Mouse (Mus musculus) brown adipose tissue, adult 24 weeks (tissue): Measurements from ENCODE around the gene Tsfm. TPM values are rescaled to one million over a fixed set of nuclear protein-coding genes. Genes with fewer than 3 reads are reported as not detected.
A peak's percentile ranks its signal among the peaks of the same experiment; 100 is the strongest.

Experiments
- H3K27ac ChIP-seq: fragments of 200-500 bp; replicated peaks from 2 replicates; pipeline ENCODE4 v1.5.1; 2012; ENCODE audit warnings: low read depth, mild to moderate bottlenecking, low read length
- H3K4me1 ChIP-seq: fragments of 200-500 bp; 2 replicates; pipeline ENCODE4 v1.6.1; 2012; ENCODE audit warnings: low read length, mixed read lengths; ENCODE audit not compliant: control insufficient read depth, insufficient read depth, insufficient read length
- H3K4me3 ChIP-seq: fragments of 200-500 bp; 2 replicates; pipeline ENCODE4 v1.5.1; 2012; ENCODE audit warnings: low read depth, mild to moderate bottlenecking, low read length, moderate library complexity; ENCODE audit not compliant: insufficient read depth
- polyA plus RNA-seq: library from polyadenylated mRNA; stranded (reverse); fragments of >200 nt; gene quantifications from 2 replicates; pipeline ENCODE4 v1.2.4, GENCODE M21; 2012; ENCODE audit not compliant: missing spikeins, insufficient read depth, insufficient read length

Gene Tsfm
- polyA plus RNA-seq, 1 experiment: 67.3 TPM

DNA sequence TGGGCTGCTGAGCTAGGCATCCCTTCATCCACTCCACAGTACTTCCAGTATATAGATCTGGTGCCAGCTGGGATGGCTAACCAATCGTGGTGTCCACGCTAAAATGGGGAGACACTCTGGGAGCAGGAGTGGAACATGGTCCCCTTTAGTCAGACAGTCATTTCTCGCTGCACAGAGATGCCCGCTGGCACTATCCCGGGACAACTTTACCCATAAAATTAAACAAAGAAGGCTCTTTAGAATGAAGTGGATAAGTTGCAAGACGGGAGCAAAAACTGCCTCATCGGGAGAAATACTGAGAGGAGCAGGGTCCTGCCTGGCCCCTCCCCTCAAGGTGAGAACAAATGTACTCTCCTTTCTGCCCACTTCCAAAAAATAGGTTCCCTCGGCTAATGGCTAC is 28.1 kb upstream of the Tsfm start:
- peak overlapping the region; percentile 27 for H3K4me3 ChIP-seq
- no peaks in the 10 kb centered on the region for H3K4me1 ChIP-seq
- no peak overlapping the region for H3K27ac ChIP-seq

DNA sequence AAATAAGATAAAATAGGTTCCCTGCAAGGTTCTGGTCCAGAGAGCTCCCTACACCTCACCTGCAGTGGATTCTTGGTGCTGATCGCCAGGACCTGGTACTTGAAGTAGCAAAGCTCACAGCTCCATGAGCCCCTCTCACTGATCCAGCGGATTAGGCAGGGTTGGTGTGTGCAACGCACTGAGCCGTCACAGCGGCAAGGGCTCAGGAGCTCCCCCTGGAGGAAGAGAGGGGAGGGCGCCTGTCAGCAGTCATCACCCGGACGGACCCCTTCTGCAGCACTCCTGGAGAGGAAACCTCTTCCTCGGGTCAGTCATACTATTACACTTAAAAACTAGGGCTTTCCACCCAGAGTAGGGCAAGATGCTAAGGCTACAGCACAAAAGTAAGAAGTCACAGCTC is 27.5 kb upstream of the Tsfm start:
- no peaks in the 10 kb centered on the region for H3K4me1 ChIP-seq
- H3K4me3 ChIP-seq: peak overlapping the region; percentile 27
- no peak overlapping the region for H3K27ac ChIP-seq

DNA sequence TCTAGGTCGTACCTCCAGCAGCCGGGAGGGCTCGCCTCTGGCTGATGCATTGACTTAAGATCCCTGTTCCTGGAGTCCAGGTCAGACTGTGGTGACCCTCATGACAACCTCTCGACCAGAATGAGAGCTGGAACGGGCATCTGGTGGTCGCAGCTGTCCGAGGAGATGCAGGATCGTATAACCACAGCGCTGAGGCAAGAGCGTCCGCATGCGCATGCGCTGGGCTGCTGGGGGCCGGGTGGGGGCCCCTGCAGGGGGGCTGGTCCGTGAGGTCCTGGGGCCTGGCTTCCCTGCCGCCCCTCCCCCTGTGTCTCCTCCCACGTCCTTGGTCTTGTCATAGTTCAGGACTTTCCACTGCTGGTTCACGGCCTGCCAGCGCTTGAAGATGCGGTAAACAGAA is 25.9 kb upstream of the Tsfm start:
- H3K4me3 ChIP-seq: no peak overlapping the region
- no peaks in the 10 kb centered on the region for H3K4me1 ChIP-seq
- H3K27ac ChIP-seq: no peak overlapping the region

DNA sequence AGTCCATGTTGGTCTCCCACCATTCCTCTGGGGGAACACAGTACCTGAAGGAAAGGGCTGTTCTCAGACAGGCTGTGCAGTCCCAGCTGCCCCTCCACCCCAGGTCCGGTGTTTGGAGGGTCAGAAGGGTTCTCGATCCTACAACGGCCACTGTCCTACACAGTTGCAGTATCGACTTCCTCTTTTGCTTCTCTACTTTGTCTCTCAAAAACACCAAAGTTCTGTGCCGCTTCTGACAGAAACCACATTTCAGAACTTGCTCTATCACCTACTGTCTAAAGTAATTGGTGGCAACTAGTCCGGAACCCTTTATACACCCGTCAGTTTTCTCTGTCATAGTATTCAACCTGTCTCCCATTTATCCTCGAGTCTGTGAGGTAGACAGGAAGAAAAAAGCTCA is 24.8 kb upstream of the Tsfm start:
- H3K27ac ChIP-seq: no peak overlapping the region
- H3K4me1 ChIP-seq: no peaks in the 10 kb centered on the region
- no peak overlapping the region for H3K4me3 ChIP-seq

DNA sequence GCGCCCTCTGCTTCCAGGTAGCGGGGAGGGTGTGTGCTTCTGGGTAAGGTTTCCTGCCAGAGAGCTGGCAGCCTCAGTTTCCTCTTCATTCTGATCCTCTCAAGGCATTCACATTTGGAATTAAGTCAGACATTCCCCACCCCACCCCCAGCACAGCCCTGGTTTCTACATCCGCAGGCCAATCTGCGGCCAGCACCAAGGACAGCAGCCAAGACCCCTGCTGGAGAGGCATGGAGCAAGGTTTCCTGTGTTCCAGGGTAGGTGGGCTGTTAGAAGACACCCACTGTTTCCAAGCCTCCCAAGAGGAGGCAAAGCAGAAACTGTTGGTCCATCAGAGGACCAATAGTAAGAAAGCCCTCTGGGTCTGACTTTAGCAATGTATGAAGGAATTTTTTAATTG is 24.0 kb upstream of the Tsfm start:
- Histone ChIP-seq H3K27ac (no peak overlapping the region), H3K4me3 (no peak overlapping the region), H3K4me1 (no peaks in the 10 kb centered on the region)

DNA sequence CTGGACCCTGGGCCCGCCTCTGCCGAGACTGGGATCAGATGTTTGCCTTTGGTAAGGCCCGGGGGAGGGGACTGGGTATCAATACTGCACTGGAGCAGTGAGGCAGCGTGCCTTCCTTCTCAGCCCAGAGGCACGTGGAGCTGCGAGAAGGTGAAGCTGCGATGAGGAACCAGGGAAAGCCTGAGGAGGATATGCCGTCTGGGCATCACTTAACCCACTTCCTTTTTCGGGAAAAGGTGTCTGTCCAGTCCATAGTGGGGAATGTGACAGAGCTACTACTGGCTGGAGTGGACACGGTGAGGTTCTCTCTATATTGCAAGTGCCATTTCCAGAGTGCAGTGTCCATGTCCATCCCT is 19.5 kb upstream of the Tsfm start:
- Histone ChIP-seq H3K4me1 (peaks cover 6% of the 10 kb centered on the region), H3K27ac (no peak overlapping the region), H3K4me3 (no peak overlapping the region)

DNA sequence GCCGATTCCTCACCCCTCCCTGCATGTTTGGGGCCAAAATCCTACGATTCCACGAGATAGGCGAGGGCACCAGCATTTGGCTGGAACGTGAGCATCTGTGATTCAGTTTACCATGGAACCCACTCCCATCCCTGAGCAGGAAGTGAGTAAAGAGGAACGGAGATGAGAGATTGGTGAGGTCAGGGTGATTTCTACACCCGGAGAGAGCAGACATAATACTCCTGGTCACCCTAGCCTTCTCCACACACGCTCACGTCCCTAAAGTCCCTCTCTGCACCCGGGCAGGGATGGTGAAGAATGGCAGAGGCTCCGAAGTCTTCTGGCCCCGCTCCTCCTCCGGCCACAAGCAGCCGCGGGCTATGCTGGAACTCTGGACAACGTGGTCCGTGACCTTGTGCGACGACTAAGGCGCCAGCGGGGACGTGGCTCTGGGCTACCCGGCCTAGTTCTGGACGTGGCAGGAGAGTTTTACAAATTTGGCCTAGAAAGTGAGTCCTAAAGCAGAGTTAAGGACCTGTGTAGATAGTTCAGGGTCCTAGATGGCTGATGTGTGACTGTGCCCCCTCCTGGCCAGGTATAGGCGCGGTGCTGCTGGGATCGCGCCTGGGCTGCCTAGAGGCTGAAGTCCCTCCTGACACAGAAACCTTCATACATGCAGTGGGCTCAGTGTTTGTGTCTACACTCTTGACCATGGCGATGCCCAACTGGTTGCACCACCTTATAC is 18.9 kb upstream of the Tsfm start:
- Histone ChIP-seq H3K4me1 (peaks cover 6% of the 10 kb centered on the region), H3K4me3 (peak overlapping the region; percentile 39), H3K27ac (no peak overlapping the region)

DNA sequence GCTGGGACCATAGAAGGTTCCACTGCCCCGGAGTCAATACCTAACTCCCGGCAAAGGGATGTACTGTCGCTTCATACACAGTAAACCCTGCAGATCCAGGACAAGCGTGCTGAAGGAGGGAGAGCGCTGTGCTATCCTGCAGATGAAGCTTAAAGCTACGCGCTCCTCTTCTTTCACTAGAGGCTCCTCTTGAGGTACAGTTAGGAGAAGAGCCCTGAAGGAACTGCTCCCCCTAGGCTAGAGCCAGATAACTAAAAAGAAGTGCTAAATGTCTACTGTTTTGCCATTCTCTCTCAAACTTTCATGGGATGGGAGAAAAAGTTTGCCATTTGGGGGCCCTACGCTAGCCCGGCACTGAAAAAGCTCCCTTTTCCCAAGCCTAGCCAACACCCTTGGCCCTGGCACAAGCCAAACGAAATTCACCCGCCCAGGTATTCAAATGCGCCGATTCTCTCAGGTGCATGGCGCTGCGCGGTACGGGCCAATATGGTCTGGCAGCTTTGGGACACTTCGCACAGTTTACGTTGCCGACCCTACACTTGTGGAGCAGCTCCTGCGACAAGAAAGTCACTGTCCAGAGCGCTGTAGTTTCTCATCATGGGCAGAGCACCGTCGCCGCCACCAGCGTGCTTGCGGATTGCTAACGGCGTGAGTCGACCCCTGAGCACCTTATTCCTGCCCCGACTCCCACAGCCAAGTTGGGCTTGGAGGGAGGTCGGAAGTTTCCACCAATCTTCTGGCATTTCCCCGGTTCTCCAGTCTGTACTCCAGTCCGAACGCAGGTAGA is 18.2 kb upstream of the Tsfm start:
- Histone ChIP-seq H3K27ac (no peak overlapping the region), H3K4me3 (peak overlapping the region; percentile 39), H3K4me1 (peaks cover 6% of the 10 kb centered on the region)

DNA sequence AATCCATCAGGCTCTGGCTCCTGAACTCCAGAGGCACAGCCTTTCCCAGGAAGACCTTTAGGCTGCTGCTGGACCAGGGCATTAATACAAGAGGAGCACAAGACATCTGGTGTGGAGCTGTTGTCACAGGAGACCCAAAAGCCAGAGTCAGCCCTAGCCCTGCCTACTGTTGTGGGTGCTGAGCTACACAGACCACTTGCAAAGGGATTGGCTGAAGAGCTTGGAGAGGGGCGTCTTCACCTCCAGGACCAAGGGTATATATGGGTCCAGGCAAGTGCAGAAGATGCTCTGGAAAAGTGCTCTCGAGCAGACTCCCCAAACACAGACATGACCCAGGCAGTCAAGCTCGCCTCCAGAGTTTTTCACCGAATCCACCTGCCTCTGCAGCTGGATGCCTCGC is 17.3 kb upstream of the Tsfm start, which contains the start of gene Cyp27b1:
Cyp27b1 (plus strand) TSS at position 297 of the 400 bp plus-strand sequence.
- Histone ChIP-seq H3K4me3 (peak within 1 kb of the TSS; percentile 39), H3K27ac (no peak within 1 kb of the TSS), H3K4me1 (peaks cover 6% of the 10 kb centered on the region)

DNA sequence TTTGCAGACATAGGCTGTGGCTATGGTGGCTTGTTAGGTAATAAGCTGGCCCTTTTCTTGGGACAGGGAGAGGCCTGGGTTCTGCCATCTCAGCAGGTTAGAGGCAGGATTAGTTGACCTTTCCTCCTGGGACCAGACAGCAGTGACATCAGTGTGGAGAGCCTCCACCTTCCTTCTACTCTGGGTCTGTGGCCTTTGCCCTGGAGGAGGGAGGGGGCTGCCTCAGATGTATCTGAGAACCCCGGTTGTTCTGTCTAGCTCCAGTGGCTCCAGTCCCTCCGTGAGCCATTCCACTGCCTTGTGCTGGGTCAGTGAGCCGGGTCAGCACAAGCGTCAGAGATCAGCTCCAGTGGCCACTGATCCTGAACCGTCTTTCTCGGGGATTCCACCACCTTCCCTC is 12.5 kb upstream of the Tsfm start:
- Histone ChIP-seq H3K4me1 (0 out of 2 replicates have a peak, but pooled peaks cover 3% of the 10 kb centered on the region), H3K27ac (no peak overlapping the region), H3K4me3 (no peak overlapping the region; the same call in 1 of the 2 replicates)

DNA sequence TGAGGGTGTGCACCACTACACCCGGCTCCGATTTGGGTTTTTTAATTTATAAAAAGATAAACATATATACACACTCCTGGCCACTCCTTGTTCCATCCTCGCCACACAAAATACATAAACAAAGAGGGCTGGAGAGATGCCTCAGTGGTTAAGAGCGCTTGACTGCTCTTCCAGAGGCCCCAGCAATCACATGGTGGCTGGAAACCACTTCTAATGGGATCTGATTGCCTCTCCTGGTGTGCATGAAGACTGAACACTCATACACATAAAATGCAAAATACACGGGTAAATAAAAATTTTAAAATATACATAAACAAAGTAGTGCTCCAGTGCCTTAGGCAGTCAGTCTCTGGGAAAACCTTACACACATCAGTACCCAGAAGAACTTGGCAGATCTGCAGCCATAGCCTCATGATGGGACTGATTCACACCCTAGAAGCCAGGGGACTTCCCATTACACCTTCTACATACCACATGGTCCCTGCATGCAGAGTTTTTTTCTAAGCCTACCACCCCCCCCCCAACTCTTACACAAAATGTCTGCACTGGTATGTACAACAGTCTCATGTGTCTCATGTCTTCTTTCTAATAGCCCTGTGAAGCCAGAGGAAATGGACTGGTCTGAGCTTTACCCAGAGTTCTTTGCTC is 12.0 kb upstream of the Tsfm start:
- Histone ChIP-seq H3K27ac (no peak overlapping the region), H3K4me3 (peak overlapping the region; percentile 96)

DNA sequence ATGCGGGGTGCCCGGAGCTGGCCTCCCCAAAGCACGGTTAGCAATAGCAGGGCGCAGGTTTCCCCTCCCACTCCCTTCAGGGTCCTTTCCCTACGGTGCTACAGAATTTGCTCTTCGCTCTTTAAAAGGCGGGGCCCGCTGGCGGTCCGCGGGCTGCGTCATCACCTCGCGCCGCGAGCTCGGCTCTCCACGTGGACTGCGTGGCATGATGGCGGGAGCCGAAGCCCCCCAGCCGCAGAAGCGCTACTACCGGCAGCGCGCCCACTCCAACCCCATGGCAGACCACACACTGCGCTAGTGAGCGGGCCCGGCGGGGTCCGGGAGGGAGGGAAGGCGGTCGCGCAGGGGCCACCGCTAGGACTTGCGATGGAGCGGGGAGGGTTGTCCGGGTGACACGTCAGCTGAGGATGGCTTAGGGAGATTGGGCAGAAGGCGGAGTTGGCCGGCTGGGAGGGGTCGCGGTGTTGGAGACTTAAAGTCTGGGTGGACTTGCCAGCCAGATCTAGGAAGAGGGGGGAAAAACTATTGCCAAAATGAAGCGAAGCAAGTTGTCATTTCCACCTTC is 11.2 kb upstream of the Tsfm start:
- Histone ChIP-seq H3K4me1 (0 out of 2 replicates have a peak, but pooled peaks cover 3% of the 10 kb centered on the region), H3K27ac (no peak overlapping the region), H3K4me3 (peak overlapping the region; percentile 96)

More for the DNA sequence above, 12.0 kb upstream of the Tsfm start:
- 0 out of 2 replicates have a peak, but pooled peaks cover 3% of the 10 kb centered on the region for H3K4me1 ChIP-seq

DNA sequence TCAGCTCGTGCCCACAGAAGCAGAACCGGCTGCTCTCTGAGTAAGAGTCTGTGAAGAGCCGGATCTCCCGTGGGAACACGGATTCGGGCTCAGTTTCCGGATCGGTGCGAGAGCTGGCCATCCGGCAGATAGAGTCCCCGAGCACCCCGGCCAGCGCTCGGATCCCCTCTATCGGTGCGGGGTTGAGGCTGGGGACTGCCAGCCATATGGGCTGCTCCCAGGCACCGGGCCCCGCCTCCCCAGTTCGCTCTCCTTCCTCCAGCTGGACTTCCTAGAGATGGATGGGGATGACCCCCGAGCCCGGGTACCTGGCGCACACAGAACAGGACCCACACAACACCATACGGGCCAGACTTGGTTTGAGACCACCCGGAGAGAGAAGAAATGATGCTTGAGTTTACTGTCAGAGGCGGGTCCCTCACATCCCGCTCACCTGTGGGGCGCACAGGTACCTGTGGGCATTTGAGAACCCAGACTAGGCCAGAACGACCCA is 10.7 kb upstream of the Tsfm start, which contains the start of the genes Mettl1 and Eef1akmt3:
Mettl1 (plus strand) TSS at position 141 of the 493 bp plus-strand sequence.
Eef1akmt3 (minus strand) TSS at position 240 of the 493 bp plus-strand sequence.
- peak within 1 kb of the TSS; percentile 96 for H3K4me3 ChIP-seq
- H3K4me1 ChIP-seq: 0 out of 2 replicates have a peak, but pooled peaks cover 3% of the 10 kb centered on the region
- H3K27ac ChIP-seq: no peak within 1 kb of the TSS

DNA sequence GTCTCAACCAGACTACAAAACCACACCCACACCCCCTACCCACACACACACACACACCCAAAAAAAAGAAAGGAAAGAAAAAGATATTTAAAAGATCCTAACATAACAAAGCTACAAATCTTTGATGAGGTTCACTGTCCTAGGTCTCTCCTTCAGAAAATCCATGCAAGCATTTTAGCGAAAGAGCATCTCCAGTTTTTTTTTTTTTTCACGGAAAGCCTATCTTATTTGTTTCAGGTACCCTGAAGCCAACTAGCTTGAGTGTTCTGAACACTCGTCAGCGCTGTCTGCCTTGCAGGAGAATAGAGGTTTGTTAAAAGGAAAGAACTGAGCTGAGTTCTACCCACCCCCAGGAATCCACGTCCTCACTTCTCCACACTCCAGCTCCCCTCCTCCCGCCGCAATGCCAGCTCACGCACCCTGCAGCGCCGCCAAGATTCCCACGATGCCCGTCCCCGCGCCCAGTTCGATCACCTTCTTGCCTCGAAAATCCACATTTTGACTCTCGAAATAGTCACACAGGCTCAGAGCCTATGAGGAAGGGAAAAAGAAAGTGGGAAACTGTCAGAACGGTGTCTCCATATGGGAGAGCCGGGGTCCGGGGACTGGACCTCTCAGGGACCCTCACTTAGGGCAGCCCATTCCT is 10.1 kb upstream of the Tsfm start:
- Histone ChIP-seq H3K4me1 (0 out of 2 replicates have a peak, but pooled peaks cover 3% of the 10 kb centered on the region), H3K4me3 (peak overlapping the region; percentile 96), H3K27ac (no peak overlapping the region)
